Mouse (Mus musculus) myocyte (in vitro differentiated cells): Measurements from ENCODE around the gene Ripor2.

Source experiments
- CEBPB ChIP-seq: IDR thresholded peaks from 2 replicates; pipeline ENCODE4 v1.6.1; 2011; ENCODE audit warnings: mild to moderate bottlenecking, moderate library complexity; ENCODE audit not compliant: poor library complexity, insufficient read depth, severe bottlenecking
- E2F4 ChIP-seq: IDR thresholded peaks from one replicate; pipeline ENCODE4 v1.6.1; 2011; ENCODE audit warnings: mild to moderate bottlenecking, control low read depth, moderate library complexity; ENCODE audit not compliant: insufficient read depth
- MAX ChIP-seq: IDR thresholded peaks from one replicate; pipeline ENCODE4 v1.6.1; 2011; ENCODE audit warnings: low read depth, mild to moderate bottlenecking, control low read depth
- MYOD1 ChIP-seq, 3 experiments: IDR thresholded peaks; one replicate each; pipeline ENCODE4 v1.6.1; 2011; ENCODE audit warnings: control low read depth in 2 of 3, low read depth in 2 of 3, mild to moderate bottlenecking in 2 of 3, moderate library complexity in 1 of 3; ENCODE audit not compliant: insufficient read length in 2 of 3, control insufficient read depth in 1 of 3
- MYOG ChIP-seq, 3 experiments: IDR thresholded peaks; one replicate each; pipeline ENCODE4 v1.6.1; 2011; ENCODE audit warnings: control low read depth in 2 of 3, low read depth in 2 of 3, mild to moderate bottlenecking in 2 of 3; ENCODE audit not compliant: insufficient read length in 2 of 3, control insufficient read depth in 1 of 3, insufficient read depth in 1 of 3
- POLR2A ChIP-seq: IDR thresholded peaks from one replicate; pipeline ENCODE4 v1.6.1; 2011; ENCODE audit warnings: low read depth, mild to moderate bottlenecking, control low read depth, moderate library complexity; ENCODE audit not compliant: insufficient read length
- POLR2AphosphoS2 ChIP-seq: IDR thresholded peaks from one replicate; pipeline ENCODE4 v1.6.1; 2011; ENCODE audit warnings: low read depth, control low read depth; ENCODE audit not compliant: insufficient read length
- REST ChIP-seq: IDR thresholded peaks from one replicate; pipeline ENCODE4 v1.6.1; 2011; ENCODE audit warnings: mild to moderate bottlenecking, control low read depth, moderate library complexity; ENCODE audit not compliant: insufficient read depth, insufficient read length
- TCF12 ChIP-seq: IDR thresholded peaks from one replicate; pipeline ENCODE4 v1.6.1; 2011; ENCODE audit warnings: mild to moderate bottlenecking, control low read depth; ENCODE audit not compliant: poor library complexity, insufficient read depth, severe bottlenecking
- USF1 ChIP-seq: IDR thresholded peaks from one replicate; pipeline ENCODE4 v1.6.1; 2011; ENCODE audit warnings: low read depth, mild to moderate bottlenecking, control low read depth, moderate library complexity

GRCm38 (mm10) chr13:24670676-24671075 is 88.7 kb downstream of the Ripor2 start:
- TF ChIP-seq TCF12 = no peak
- TF ChIP-seq MYOG (IDR thresholded peaks at IDR 0.05; ENCODE audit: control insufficient read depth in 1 of 3, insufficient read depth in 1 of 3, insufficient read length in 2 of 3, low read depth in 2 of 3) = no peak
- TF ChIP-seq MAX = no peak
- TF ChIP-seq REST = no peak
- TF ChIP-seq E2F4 = no peak
- no peak for TF ChIP-seq USF1
- no peak for TF ChIP-seq POLR2A
- TF ChIP-seq POLR2AphosphoS2 = no peak
- TF ChIP-seq CEBPB = no peak
- no peak for TF ChIP-seq MYOD1 (IDR thresholded peaks at IDR 0.05; ENCODE audit: control insufficient read depth in 1 of 3, insufficient read length in 2 of 3, low read depth in 2 of 3)
